Mouse (Mus musculus) brain, embryonic 18.5 days (tissue): ENCODE data around the gene Meox1.

Experiments
- DNase-seq: peaks from one replicate; pipeline ENCODE4 v3.0.0-alpha.2; 2012; ENCODE audit warnings: low read depth, low spot score

The Meox1 gene

GRCm38 (mm10) chr11:101898328-101898727 lies 4.2 kb upstream of the Meox1 start:
- DNase-seq = no peak

GRCm38 (mm10) chr11:101896546-101897361 lies 2.6 kb upstream of the Meox1 start:
- no peak for DNase-seq

GRCm38 (mm10) chr11:101893560-101893959 lies 614 bp downstream of the Meox1 start:
- no peak for DNase-seq

- DNase-seq = no peak
Measured at GRCm38 (mm10) chr11:101891451-101891850, 2.7 kb downstream of the Meox1 start.

- no peak for DNase-seq
Measured at GRCm38 (mm10) chr11:101889781-101890180, 4.4 kb downstream of the Meox1 start.

GRCm38 (mm10) chr11:101888820-101889219 lies 5.4 kb downstream of the Meox1 start:
- no peak for DNase-seq

GRCm38 (mm10) chr11:101886436-101886835 lies 7.7 kb downstream of the Meox1 start:
- DNase-seq = no peak

- DNase-seq = no peak
Measured at GRCm38 (mm10) chr11:101885881-101886319, 8.3 kb downstream of the Meox1 start.

GRCm38 (mm10) chr11:101885232-101885631 lies 8.9 kb downstream of the Meox1 start:
- no peak for DNase-seq

GRCm38 (mm10) chr11:101883911-101884310 lies 10.3 kb downstream of the Meox1 start:
- no peak for DNase-seq

GRCm38 (mm10) chr11:101882500-101883290 lies 11.5 kb downstream of the Meox1 start:
- no peak for DNase-seq

- no peak for DNase-seq
Measured at GRCm38 (mm10) chr11:101881604-101882071, 12.5 kb downstream of the Meox1 start.

- DNase-seq = no peak
Measured at GRCm38 (mm10) chr11:101881185-101881584, 13.0 kb downstream of the Meox1 start.

GRCm38 (mm10) chr11:101879672-101880071 lies 14.5 kb downstream of the Meox1 start:
- DNase-seq = no peak

GRCm38 (mm10) chr11:101878696-101879095 lies 15.5 kb downstream of the Meox1 start:
- DNase-seq = no peak

- no peak for DNase-seq
Measured at GRCm38 (mm10) chr11:101874978-101875377, 19.2 kb downstream of the Meox1 start.

- DNase-seq = no peak
Measured at GRCm38 (mm10) chr11:101873909-101874308, 20.3 kb downstream of the Meox1 start.

GRCm38 (mm10) chr11:101871435-101871834 lies 22.7 kb downstream of the Meox1 start:
- DNase-seq = no peak

- no peak for DNase-seq
Measured at GRCm38 (mm10) chr11:101870067-101870765, 24.0 kb downstream of the Meox1 start.

GRCm38 (mm10) chr11:101867513-101868052 lies 26.6 kb downstream of the Meox1 start:
- no peak for DNase-seq

GRCm38 (mm10) chr11:101858742-101859141 lies 35.4 kb downstream of the Meox1 start:
- no peak for DNase-seq
